Mouse (Mus musculus) thymus, postnatal 25 days (tissue): ENCODE results near the gene Lin37.
A peak's percentile ranks its signal among the peaks of the same experiment; 100 is the strongest.

Experiments
- DNase-seq: peaks from one replicate; pipeline ENCODE4 v3.0.0; 2022

Lin37 gene

GRCm38 (mm10) chr7:30559443-30559954 is at the start of gene Lin37:
TSS of gene Lin37 (minus strand) at chr7:30559838.
- DNase-seq = peak; percentile 94

- no peak for DNase-seq
Measured at GRCm38 (mm10) chr7:30608476-30608875, 48.8 kb upstream of the Lin37 start.

- peak; percentile 70 for DNase-seq
Measured at GRCm38 (mm10) chr7:30607706-30608309, 48.2 kb upstream of the Lin37 start.

DNA sequence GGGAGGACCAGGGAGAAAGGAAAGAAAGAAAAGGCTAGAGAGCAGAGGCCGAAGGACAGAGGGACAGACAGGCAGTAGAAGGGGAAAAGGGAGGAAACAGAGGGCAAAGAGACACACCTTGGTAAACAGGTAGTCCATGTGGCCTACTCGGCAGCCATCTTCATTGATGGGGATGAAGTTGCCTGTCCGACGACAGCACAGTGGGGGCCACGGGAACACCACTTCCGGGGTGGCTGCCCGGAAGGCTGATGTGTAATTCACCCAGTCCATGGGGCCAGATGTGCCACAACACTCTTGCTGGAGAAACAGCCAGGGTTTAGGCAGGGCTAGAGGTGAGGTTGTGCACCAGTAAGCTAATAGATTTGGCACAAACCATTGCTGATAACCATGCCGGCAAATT is 45.3 kb upstream of the Lin37 start:
- DNase-seq = no peak

DNA sequence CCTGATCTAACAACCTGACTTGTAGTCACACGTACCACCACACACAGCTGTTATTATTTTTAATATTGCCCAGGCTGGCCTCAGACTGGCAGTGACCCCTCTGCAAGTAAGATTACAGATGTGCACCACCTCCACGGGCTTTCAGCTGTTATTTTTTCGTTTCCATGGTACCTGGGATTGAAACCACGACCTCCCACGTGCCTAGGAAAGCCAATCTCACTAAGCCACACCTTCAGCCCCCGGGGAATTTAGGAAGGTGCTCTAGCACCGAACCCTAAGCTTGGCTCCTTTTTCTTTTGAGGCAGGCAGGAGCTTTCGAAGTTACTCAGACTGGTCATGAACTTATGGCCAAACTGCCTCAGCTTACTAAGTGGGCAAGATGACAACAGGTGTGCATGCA is 44.8 kb upstream of the Lin37 start:
- no peak for DNase-seq

- no peak for DNase-seq
Measured at GRCm38 (mm10) chr7:30602583-30602982, 42.9 kb upstream of the Lin37 start.

- DNase-seq = no peak
Measured at GRCm38 (mm10) chr7:30600651-30601050, 41.0 kb upstream of the Lin37 start.

GRCm38 (mm10) chr7:30599933-30600353 is 40.3 kb upstream of the Lin37 start:
- peak; percentile 67 for DNase-seq

- DNase-seq = no peak
Measured at GRCm38 (mm10) chr7:30598786-30599185, 39.1 kb upstream of the Lin37 start, which contains the start of gene Zbtb32. TSS of gene Zbtb32 (minus strand) at chr7:30598909.

- no peak for DNase-seq
Measured at GRCm38 (mm10) chr7:30596811-30597210, 37.2 kb upstream of the Lin37 start.

DNA sequence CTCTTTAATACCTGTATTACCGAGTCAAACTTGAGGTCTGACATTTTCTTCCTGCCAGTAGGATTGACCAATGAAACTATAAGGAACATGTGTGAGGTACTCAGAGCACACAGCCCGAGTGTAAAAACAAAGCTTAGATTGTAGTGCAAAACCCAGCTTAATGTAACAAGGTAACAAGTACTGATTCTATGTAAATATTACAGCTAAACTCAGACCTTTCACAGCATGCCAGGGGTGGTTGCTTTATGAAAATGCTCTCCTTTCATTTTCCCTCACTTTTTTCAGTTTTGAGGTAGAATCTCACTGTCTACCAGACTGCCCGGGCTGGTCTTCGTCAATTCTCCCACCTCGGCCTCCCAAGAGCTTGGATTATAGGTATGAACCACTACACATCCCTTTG is 36.5 kb upstream of the Lin37 start:
- DNase-seq = no peak

- DNase-seq = no peak
Measured at GRCm38 (mm10) chr7:30594510-30595024, 34.9 kb upstream of the Lin37 start.

DNA sequence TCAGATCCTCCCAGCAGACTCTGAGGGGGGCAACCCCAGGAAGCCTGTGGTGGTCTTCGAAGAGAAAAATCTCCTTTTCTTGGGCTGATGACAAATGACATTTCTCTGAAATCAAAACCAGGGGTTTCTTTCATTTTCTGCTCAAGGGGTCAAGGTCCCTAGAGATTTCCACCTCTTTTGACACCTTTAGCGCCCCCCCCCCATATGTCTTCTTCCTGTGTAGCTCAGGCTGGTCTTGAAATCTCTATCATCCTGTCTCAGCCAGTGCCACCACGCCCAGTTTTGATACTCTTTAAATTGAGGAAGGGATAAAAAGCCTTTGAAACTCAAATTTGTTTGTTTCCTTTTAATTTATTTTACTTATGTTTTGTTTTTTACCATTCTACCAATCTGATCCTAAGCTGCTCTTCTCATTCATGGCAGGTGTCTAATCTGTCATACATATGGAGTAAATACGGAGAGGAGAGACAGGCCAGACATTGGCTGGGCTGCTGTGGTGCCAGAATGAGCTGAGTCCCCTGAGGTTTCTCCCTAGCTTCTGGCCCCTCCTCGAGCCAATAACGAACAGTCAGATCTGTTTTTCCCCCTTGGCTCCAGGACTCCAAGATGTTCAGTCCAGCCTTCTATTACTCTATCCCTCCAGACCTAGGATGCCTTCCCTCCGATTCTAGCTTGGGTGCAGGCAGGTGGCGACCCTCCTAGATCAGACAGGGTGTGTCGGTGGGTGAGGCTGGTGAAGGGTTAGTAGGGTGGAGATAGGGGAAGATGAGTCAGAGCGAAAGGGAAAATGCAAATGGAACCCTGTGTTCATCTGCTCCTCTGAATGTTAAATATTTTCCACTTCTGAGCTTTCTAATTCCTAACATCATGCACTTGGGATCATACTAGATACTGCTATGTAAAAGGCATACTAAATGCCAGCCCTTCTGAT is 34.2 kb upstream of the Lin37 start:
- DNase-seq = no peak

DNA sequence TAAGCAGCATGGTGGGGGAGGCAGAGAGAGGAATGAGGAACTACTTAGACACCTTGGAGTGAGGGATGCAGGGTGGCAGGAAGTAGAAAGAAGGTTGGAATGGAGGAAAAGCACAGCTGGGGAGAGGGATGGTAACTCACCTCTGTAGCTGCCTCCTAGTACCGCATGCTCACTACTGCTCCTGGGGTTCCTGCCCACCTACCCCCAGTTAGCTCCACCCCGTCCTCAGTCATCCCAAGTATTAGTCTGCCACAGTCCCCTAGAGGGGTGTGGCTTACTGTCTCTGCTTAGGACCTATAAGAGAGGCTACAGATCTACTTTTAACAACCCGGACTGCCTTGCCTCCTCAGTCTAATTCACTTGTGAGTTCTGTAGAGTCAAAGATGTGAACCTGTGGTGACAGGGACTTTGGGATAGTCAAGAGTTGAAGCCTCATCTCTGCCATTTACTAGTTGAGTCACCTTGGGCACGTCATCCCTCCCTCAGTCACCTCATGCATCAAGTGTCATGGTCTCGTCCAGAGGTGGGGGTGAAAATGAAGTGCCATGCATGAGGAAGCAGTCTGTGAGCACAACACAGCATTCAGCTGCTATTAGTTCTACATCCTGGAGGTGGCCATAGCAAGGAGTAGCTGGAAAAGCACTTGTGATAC is 33.3 kb upstream of the Lin37 start:
- no peak for DNase-seq

- no peak for DNase-seq
Measured at GRCm38 (mm10) chr7:30591605-30591951, 31.9 kb upstream of the Lin37 start.

DNA sequence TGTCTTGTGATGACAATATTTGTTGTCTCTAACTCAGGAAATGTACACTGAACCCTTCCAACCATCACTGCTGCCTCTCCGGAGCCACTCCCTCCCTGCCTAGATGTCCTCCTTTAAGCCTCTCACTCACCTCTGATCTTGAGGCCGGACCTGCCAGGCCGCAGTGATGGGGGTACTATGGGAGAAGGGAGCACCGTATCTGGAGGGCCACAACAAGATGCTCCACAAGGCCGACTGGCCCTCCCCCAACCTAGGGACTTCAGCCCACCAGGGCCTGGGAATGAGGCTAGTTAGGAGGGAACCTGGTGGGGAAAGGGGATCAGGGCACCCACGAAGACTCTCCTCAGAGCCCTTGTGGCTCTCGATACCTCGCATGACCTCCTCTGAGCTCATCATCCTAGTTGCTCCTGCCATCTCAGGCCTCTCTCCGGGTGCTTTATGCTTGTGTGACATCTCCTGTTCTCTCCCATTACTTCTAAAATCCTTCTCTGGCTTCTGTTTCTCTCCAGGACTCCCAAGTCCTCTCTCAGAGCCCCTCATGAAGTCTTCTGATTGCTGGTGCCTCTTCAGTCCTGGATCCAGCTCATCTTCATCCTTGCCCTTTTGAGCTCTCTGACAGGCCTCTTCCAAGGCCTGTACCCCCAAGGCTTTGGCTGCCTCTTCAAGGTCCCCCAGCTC is 31.4 kb upstream of the Lin37 start:
- no peak for DNase-seq

- peak; percentile 86 for DNase-seq
Measured at GRCm38 (mm10) chr7:30589435-30590301, 30.0 kb upstream of the Lin37 start.

- peak; percentile 94 for DNase-seq
Measured at GRCm38 (mm10) chr7:30588676-30589434, 29.2 kb upstream of the Lin37 start, which contains the start of gene Kmt2b. TSS of gene Kmt2b (minus strand) at chr7:30588726.

DNA sequence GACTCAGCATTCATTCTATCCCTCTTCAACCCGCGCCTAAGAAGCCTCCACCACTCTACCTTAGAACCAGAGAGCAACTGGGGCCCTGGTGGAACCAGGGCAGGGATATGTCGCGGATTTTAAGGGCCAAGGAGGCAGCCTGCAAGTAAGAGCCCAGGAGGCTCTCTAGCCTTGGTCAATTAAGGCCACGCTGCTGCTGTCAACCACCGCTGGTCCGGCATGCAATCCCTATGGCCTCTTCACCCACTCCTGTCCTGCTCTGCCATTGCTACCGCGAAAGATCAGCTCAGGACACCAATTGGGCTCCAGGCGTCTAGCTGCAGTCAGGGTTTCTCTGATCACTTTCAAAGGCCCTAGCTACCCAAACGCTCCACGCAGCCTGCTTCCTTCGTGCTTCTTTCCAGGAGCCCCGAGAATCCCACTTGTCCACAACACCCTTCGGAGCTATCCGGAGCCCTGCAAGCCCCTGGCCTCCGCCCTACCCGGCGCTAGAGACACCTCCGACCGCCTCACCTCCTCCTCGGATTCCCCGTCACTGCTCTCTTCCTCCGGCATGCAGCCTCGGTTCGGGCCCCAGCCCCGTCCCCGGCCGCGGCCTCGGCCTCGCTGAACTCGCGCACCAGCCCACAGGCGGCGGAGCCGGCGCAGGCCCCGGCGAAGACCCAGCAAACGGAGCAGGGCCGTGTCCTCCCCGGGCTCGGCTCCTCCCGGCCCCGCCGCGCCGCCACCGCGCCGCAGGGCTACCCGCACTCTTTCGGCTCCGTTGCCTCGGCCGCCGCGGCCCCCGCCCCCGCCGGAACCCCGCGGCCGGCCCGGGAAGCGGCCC is 28.4 kb upstream of the Lin37 start:
- DNase-seq = no peak
